Mouse (Mus musculus): ENCODE measurements around the gene Bloc1s2.

Bloc1s2 gene

DNA sequence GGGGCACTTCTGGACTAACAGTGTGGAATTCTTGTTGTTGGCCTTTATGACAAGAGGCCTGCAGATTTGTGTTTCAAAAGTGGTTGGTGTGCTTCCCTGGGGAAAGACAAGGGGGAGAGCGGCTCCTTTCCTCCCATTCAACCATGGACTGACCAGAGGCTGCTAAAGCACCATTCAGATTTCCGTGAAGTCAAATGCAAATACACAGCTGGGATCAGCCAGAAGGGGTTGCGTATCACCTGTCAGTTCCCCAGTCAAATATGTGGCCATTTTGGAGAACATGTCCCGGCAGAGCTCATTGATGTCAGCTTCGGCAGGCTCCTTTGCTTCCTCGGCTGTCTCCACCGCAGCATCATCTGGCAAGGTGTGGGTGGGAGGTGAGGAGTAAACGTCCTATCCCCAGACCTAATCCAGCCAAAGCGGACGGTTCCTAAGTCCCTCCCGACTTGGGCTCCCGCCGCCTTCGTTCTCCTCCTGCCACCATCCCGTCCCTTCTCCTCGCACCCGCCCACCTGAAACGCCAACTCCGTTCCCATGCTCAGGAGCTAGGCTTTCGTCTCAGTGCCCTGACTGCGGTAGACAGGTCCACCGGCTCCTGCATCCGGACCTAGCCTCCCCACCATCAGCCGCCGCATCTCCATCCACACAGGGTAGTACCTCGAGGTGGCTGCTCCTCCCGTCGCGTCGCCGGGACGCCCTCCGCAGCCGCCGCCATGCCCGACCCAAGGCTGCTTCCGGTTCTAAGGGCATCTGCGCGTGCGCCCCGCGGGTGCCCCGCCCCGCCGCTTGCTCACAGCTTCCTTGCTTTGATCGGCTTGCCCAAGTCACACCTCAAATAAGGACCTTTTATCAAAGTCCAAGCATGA, at the start of gene Bloc1s2:
TSS of gene Bloc1s2 (minus strand) at position 745 of the 866 bp plus-strand sequence.
- DNase-seq (ENCODE audit: low read depth): peak; percentile 68

DNA sequence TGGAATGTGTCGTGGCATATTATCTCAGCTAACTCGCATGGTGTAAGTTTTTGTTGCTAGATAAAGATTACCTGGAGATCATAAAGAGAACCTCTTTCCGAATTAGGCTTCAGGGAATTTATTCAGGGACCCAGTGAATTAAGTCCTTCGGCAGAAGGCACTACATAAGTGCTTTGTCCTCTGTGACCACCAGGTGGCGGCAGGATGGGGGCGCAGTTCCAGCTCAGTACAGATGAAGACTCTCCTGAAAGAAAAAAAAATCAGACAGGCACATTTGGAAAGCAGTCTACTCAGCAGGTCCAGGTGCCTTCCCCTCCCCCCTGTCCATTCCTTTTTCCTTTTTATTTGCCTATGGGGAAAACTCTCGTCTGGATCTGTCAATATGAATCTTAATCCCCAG, 48.9 kb upstream of the Bloc1s2 start:
- DNase-seq (ENCODE audit: low read depth): peak; percentile 63

DNA sequence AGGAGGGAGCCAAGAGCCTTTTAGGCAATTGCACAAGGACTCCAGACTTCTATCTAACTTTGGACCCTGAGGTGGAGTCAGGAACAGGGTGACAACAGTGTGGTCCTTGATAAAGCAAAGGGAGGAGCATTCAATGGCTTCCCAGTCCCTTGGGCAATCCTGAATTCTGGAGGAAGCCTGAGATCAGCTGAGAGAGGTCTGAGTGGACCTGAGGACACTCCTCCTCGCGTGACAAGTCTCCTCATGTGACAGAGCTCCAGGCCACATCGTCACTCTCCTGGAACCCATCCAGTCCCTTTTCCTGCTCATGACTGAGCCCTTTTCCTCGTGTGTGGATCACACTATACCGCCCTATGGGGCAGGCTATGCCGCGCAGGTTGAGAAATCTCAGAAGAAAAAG, 47.7 kb upstream of the Bloc1s2 start:
- DNase-seq (ENCODE audit: low read depth): no peak

DNA sequence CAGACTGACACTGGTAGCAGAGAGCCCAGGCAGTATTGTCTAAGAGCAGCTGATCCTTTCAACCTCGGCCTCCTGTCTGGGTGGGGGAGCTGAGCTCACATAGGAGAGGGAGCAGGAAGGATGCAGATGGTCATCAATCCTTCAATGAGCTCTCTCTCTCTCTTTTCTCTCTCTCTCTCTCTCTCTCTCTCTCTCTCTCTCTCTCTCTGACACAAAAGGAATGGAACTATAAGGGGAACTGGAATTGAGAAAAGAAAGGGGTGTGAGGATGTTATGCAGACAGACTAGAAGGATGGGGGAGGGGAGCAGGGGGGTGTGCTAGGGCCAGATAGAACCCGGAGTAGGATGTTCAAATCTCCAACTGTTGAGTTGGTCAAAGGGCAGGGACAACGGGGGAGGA, 46.1 kb upstream of the Bloc1s2 start, which contains the start of gene Pkd2l1:
TSS of gene Pkd2l1 (minus strand) at position 101 of the 400 bp plus-strand sequence.
- no peak for DNase-seq (ENCODE audit: low read depth)

DNA sequence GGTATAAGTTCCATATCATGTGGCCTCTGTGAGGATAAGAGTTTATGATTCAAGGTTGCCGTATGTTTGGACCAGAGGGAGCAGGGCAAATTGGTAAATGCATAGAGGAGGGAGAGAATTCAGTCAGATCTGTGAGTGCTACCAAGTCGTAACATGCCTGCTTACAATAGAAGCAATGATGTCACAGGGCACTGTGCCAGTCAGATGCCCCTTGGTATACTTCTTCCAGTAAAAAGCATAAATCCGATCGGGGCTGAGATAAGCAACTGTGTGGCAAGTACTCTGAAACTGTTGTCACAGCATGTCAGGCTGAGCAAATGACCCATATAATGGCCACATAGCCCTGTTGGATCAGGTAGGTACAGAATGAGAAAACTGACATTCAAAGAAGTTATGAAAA, 42.8 kb upstream of the Bloc1s2 start:
- DNase-seq (ENCODE audit: low read depth): no peak

DNA sequence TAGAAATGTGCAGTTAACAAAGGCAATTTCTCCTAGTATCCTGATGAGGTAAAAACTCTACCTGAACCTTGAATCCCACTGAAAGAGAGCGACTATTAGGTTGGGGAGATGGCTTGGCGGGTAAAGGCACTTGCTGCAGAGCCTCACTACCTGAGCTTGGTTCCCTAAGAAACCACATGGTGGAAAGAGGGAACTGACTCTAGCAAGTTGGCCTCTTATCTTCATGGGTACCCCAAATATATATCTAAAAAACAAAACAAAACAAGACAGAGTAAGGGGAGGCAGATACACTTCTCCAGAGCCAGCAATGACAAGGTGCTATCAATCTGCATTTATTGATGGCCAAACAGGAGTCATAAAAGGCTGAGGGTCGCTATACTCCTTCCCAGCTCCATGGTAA, 37.7 kb upstream of the Bloc1s2 start:
- no peak for DNase-seq (ENCODE audit: low read depth)

DNA sequence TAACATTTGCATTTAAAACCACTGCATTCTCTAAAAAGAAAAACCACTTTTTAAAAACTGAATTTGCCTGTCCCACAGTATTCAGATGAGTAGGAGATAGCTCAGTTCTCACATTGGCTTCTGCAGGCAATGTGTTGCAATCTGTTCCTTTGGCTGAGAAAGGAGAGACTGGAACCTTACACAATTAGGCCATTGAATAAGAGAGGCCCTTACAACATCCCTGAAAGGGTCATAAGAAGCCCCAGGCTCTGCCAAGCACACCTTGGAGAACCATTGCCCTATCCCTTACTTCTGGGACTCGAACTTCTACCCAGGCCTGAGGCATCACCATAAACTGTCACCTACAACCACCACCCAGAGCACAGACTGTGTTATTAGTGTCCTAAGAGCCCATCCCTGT, 34.3 kb upstream of the Bloc1s2 start:
- DNase-seq (ENCODE audit: low read depth): no peak

DNA sequence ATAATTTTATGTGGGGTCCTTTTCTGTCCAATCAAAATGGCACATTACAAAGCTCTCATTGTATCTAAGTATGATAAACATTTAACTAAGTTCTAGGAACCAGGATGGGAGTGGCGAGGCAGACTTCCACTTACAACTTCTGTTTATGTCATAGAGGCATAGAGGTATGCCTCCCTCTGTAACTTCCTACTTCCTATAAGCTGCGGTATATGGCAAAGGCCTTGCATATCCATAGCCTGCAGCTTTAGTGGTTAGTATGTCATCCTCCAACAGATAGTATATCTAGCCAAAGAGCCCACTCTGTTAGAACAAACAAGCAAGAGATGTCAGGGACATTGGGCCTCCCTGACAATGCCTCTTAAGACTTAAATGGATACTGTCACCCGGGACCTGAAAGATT, 30.5 kb upstream of the Bloc1s2 start:
- DNase-seq (ENCODE audit: low read depth): no peak

DNA sequence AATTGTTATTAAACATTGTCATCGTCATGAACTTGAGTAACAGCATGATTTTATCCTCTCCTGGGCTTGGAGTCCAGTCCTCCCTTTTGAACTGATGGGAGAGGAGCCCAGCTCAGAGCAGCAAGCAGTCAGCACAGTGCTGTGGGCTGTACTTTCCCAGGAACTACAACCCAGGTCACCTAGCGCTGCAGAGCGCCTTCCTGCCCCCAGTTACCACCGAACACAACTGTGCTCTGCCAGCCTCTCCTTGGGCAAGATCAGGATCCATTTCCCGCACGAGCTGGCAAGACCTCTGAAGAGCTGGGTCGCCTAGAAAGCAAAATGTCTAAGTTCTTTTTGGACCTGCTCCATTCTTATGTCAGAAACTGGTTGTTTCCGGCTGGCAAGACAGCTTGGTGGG, 28.6 kb upstream of the Bloc1s2 start:
- no peak for DNase-seq (ENCODE audit: low read depth)

DNA sequence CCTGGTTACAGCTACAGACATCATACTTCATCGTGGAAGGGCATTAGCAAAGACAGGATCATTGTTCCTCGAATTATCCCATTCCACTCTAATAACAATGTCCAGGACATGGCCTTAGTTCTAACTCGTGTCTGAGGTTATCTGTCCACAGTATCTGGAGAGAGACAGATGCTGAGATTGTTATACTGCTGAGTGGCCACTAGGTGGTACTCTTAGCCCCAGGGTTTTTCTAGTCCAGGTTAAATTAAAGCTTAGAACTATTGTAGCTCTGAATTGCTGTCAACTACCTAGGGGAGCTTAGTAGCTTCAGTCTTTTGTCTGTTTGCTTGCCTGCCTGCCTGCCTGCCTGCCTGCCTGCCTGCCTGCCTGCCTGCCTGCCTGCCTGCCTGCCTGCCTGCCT, 15.3 kb upstream of the Bloc1s2 start:
- no peak for DNase-seq (ENCODE audit: low read depth)

DNA sequence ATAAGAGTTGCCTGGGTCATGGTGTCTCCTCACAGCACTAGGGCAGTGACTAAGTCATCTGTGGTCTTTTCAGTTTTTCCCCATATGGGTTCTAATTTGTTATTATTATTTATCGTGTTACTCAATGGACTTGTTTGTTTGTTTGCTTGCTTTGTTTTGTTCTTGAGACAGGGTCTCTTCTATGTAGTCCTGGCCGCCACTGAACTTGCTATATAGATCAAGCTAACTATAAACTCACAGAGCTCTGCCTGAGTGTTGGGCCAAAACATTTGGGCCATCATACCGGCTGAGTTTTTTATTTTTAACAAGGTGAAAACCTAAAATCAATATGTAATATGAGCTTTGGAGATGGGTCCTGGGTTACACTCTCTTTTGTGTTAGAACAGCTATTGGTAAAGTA, 13.1 kb upstream of the Bloc1s2 start:
- no peak for DNase-seq (ENCODE audit: low read depth)

DNA sequence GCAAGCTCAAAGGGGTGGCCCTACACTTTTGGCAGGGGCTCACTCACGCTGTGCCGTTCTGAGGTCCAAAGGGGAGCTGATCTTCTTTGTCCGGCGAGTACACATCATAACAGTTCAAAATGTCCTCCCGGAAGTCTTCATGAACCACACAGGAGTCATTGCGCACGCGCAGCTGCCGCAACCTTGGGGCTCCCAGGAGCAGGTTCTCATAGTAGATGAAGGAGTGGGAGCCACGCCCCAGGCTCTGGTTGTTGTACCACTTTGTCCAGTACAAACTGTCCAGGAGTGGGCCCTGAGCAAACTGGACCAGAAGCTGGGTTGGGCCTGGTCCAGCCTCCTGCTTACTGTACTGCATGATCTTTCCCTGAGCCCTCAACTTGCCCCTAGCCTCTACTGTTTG, 10.8 kb upstream of the Bloc1s2 start:
- no peak for DNase-seq (ENCODE audit: low read depth)

DNA sequence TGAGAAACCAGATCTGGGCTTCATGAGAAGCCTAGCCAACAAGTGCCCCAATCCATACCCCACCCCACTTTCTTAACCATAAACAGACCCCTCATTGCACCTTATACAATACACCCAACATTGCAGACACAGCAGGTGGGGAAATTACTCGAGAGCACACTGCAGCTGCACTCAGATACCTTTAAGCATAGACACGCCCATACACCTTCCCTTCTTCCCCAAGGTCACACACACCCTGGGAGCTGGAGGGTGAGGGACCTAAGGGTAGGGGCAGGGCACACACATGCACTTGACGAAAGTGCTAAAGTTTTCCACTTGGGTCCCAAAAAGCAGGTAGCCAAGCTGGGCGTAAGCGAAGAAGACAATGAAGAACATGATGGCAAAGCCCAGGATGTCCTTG, 7.5 kb upstream of the Bloc1s2 start:
- DNase-seq (ENCODE audit: low read depth): no peak

DNA sequence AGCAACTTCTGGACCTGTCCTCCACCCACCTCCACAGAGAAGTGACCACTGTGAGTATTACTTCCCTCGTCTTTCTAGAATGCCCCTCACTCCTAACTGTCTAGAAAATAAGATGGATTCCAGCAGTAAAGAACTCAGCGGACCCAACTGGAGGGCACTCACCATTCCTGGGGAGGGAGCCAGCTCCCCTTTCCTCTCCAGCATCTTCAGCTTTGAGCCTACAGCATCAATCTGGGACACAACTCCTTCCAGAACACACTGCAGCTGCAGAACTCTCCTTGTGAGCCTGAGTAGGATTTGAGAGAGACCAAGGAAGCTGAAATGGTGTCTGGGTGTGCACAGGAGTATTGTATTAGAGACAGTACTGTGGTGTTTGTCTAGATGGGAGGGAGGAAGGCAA, 2.7 kb upstream of the Bloc1s2 start:
- no peak for DNase-seq (ENCODE audit: low read depth)

DNA sequence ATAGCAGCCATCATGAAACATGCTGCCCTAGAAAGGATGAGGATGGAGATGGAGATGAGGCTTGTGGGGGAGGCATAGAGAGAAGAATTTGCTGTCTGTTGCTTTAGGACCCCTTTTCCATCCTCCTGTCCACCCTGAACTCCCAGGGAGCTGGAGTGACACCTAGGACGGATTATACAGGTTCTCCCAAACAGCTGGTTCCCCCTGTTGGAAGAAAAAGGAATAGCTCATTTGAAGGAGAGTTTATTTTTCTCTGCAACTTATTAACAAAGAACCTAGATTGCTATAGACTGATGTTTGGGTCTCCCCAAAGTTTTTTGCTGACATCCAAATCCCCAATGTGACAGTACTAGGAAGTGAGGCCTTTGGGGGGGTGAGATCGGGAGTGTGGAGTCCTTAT, 2.1 kb upstream of the Bloc1s2 start:
- DNase-seq (ENCODE audit: low read depth): no peak

DNA sequence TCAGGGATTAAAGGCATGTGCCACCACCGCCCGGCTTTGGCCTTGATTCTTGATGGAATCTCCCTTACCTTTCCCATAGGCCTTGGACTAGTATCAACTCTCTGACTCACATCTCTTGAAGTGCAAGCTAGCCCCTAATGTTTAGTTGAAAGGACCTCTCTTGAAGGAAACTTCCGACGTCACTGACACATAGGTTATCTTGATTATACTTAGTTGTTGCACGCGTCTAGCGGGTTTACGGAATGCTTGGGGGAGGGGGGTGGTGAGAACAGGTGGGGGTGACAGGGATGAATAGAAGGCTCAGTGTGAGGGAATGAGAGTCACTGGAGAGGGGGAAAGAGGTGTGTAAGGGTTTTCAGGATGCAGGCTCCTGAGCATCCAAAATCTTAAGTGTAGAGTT, 705 bp upstream of the Bloc1s2 start:
- no peak for DNase-seq (ENCODE audit: low read depth)

DNA sequence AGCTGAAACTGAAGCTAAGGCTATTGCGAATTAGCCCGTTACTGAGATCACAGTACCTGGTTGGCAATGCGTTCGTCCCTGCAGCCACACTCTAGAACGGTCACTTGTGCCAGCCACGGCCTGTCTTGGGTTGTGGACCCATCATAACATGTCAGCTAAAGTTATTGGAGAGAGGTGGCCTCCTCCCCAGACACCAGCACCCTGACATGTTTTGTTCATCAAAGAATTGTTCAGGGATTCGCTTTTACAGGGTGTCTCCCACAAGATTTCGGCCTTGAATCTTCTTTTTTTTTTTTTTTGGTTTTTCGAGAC, 278 bp upstream of the Bloc1s2 start:
- DNase-seq (ENCODE audit: low read depth): no peak

DNA sequence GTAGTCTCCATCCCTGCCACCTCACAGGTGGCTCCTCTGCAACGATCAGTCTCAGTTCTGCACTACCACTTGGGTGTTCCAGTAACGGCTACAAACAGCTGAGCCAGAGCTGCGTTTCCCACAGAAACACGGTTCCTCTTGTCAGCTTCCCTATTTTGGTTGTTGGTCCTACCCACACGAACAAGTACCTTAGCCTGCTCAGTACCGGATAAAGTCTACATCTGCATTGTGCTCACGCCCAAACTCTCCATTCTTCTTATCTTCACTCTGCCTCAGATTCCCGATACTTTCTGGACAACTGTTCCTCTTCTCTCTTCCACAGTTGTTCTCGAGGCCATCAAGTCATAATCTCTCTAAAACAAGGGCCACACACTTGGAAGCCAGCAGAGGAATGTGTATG, 1.9 kb downstream of the Bloc1s2 start:
- DNase-seq (ENCODE audit: low read depth): peak; percentile 36

DNA sequence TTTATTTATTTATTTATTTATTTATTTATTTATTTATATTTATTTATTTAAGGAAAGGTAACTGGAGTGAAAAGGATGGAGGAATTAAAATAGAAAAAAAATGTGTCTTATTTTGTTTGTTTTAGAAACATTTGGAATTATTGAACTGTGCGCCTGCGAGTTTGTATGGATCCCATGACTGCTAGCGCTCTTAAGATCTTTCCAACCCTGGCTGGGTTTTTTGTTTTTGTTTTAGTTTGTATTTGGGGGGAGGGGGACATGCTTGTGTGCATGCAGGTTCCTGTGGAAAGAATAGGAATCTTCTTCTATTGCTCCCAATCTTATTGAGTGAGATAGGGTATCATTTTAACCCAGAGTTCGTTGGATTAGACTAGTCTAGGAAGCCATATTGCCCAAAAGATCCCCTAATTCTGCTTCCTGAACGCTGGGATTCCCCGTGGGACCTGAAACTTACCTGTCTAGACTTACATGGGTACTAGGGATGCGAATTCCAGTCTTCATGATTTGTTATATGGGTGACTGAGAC, 10.2 kb downstream of the Bloc1s2 start:
- no peak for DNase-seq (ENCODE audit: low read depth)

DNA sequence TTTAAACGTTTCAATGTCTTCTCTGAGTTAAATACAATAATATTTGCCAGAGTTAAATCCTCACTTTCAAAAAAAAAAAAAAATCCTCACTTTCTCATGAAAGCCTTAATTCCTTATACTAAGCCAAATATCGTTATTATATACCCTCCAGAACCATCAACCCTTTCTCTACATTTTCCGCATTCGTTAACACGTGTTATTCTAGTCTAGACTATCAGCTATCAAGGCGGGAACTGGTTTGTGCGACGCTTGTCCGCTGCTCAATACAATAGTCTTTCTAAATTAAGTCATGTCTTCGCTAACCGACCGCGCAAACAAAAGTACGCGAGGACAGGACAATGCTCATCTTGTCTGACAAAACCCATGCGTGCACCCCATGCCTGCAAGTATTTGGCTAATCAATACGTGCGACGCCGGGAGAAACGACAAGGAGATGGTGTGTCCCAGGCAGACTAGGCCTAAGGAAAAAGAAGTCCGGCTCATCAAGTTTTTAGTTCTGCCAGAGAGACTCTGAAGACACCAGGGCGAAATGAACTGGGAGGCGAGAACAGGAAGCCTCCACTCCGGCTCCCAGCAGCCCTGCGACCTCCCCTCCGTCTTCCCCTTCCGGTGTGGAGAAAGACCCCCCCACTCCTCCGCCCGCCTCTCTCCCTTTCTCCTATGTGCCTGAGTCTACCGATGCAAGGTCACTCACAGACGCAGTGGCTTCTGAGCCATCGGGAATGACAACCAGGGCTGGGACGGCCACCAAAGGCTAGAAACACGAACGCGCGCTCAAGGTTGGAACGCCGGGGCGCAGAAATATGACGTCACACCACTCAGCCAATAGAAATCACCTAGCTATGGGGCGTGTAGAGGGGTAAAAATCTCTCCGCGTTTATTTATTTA, 10.9 kb downstream of the Bloc1s2 start, which contains the start of gene Cwf19l1:
TSS of gene Cwf19l1 (minus strand) at position 805 of the 888 bp plus-strand sequence.
- peak; percentile 76 for DNase-seq (ENCODE audit: low read depth)

DNA sequence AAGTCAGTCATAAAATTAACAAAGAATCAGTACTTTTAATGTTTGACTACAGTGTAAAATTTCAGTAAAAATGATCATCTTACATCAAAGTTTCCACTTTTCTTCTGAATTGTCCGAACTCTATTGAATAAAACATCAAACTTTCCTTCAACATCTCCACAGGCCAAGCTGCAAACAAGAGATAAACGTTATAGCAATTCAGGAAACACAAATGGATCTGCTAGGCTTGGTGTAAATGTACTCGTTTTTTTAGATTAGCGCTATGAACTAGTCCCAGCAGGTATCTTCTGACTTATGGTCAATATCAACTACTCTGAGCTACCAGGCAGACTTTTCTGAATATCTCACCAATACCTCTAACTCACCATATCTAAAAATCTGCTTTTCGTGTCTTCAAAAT, 13.3 kb downstream of the Bloc1s2 start:
- DNase-seq (ENCODE audit: low read depth): no peak

DNA sequence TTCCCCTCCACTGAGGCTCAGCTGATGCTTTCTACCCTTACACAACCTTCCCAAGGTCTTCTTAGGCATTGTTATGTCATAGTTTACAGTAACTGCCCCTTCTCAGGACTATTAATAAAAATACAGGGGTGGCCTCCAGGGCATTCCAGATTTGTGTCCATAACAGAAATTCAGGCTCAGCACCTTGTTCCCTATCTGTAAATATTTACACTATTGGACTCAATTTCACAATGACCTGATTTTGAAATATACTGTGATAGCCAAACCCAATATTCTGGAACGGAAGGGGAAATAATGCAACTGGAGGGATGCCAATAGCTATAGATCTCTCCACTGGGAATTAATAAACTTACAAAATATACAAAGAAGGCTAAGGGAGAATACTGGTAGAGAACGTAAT, 17.7 kb downstream of the Bloc1s2 start:
- DNase-seq (ENCODE audit: low read depth): no peak
